Mouse (Mus musculus) liver, embryonic 14.5 days (tissue): ENCODE data around the gene Atp13a5. TPM values are rescaled to one million over a fixed set of nuclear protein-coding genes. Genes with fewer than 3 reads are reported as not detected.

Source experiments
- ATAC-seq: fragments of 200-750 bp; cut with Nextera tagmentation; 2 replicates; pipeline ENCODE4 v1.8.0; 2017; ENCODE audit warnings: moderate number of reproducible peaks, mild to moderate bottlenecking, moderate library complexity; ENCODE audit not compliant: insufficient read depth
- DNase-seq, 3 experiments: peaks; one replicate each; pipeline ENCODE4 v3.0.0-alpha.2; 2012 to 2013; ENCODE audit warnings: low read depth in 3 of 3, low spot score in 3 of 3
- H3K27ac ChIP-seq: fragments of 300-500 bp; sonication (generic); 2 replicates; pipeline ENCODE4 v1.5.1; 2014; ENCODE audit warnings: moderate library complexity, mild to moderate bottlenecking, control low read depth, inconsistent platforms
- H3K27me3 ChIP-seq: fragments of 300-500 bp; sonication (generic); 2 replicates; pipeline ENCODE4 v1.6.1; 2014; ENCODE audit warnings: mild to moderate bottlenecking, low read length, moderate library complexity; ENCODE audit not compliant: control insufficient read depth, insufficient read depth
- H3K36me3 ChIP-seq: fragments of 300-500 bp; sonication (generic); replicated peaks from 2 replicates; pipeline ENCODE4 v1.6.1; 2014; ENCODE audit warnings: low read depth; ENCODE audit not compliant: control insufficient read depth, insufficient read depth
- H3K4me1 ChIP-seq, 2 experiments: fragments of 200-500 bp in 1 of 2; fragments of 300-500 bp in 1 of 2; sonication (generic) in 1 of 2; replicated peaks; 2 replicates each; pipeline ENCODE4 v1.6.1; 2012 to 2014; ENCODE audit warnings: antibody characterized with exemption in 1 of 2, inconsistent platforms in 1 of 2, low read length in 1 of 2; ENCODE audit not compliant: control insufficient read depth in 2 of 2, insufficient read depth in 2 of 2
- H3K4me2 ChIP-seq: fragments of 300-500 bp; sonication (generic); 2 replicates; pipeline ENCODE4 v1.6.1; 2014; ENCODE audit warnings: low read depth, mild to moderate bottlenecking, control low read depth, moderate library complexity
- H3K4me3 ChIP-seq, 2 experiments: fragments of 200-500 bp in 1 of 2; fragments of 300-500 bp in 1 of 2; sonication (generic) in 1 of 2; 2 replicates each; pipeline ENCODE4 v1.5.1; 2012 to 2014; ENCODE audit warnings: low read depth in 2 of 2, low read length in 2 of 2, mild to moderate bottlenecking in 2 of 2, control low read depth in 1 of 2, inconsistent platforms in 1 of 2, moderate library complexity in 1 of 2; ENCODE audit not compliant: insufficient read depth in 1 of 2
- H3K9ac ChIP-seq: fragments of 300-500 bp; sonication (generic); replicated peaks from 2 replicates; pipeline ENCODE4 v1.6.1; 2014; ENCODE audit warnings: mild to moderate bottlenecking, control low read depth, moderate library complexity
- H3K9me3 ChIP-seq: fragments of 300-500 bp; sonication (generic); 2 replicates; pipeline ENCODE4 v1.6.1; 2016; ENCODE audit warnings: low read length, mixed read lengths; ENCODE audit not compliant: control insufficient read depth
- CTCF ChIP-seq: IDR thresholded peaks from 2 replicates; pipeline ENCODE4 v1.5.1; 2016; ENCODE audit warnings: antibody characterized with exemption, low read depth, control low read depth
- EP300 ChIP-seq: IDR thresholded peaks from 2 replicates; pipeline ENCODE4 v1.6.1; 2016; ENCODE audit warnings: antibody characterized with exemption, low read depth
- WGBS: fragments of 180-500 bp; shearing (Covaris S2); extraction: QIAGEN DNeasy Blood & Tissue Kit; methylation state at CpG from one replicate; pipeline ENCODE4 v1.1.7; 2014; ENCODE audit not compliant: insufficient replicate concordance; 5-methylcytosine and 5-hydroxymethylcytosine counted together
- polyA plus RNA-seq, 2 experiments: library from polyadenylated mRNA; depleted of rRNA in 1 of 2; stranded (reverse) in 1 of 2; unstranded in 1 of 2; fragments of >200 nt; fragmentation: Nextera tagmentation in 1 of 2; extraction: Ambion mirVana in 1 of 2; gene quantifications; 2 replicates each; pipeline versions ENCODE4 v1.2.1 to v1.2.3; 2012 to 2014

Gene Atp13a5
- polyA plus RNA-seq (2012; rRNA removed) = 0.01 TPM in 1 of 2 replicates, not detected in the other
- not detected in 2 replicates for polyA plus RNA-seq (2014; fragmentation: Nextera tagmentation; extraction: Ambion mirVana)

DNA sequence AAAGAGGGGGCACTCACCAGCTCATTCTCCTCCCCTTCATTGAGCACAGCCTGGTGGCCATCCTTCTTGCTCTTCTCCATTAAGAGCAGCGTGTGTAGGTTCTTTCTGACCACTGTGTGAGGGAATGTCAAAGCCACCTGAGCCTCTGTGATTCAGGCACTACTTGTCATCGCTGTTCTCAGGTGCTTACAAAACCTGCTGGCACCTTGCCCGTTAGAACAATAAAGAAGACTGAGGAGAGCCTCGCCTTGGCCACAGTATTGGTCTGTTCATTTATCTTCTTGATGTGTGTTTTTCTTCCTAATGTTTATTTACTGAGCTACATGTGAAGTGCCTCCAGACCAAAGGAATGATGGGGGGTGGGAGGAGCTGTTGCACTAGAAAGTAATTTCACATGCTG lies at the start of gene Atp13a5:
Atp13a5 (minus strand) TSS at position 275 of the 400 bp plus-strand sequence.
- Histone ChIP-seq H3K36me3 (no peaks in the 10 kb centered on the region), H3K4me1 (no peaks in the 10 kb centered on the region), H3K27ac (no peak within 1 kb of the TSS), H3K9ac (no peak within 1 kb of the TSS), H3K4me2 (no peak within 1 kb of the TSS), H3K4me3 (no peak within 1 kb of the TSS), H3K27me3 (no peaks in the 10 kb centered on the region), H3K9me3 (no peaks in the 10 kb centered on the region)
- DNase-seq (no peak), ATAC-seq (no peak)
- 41% methylated on average over 4 of the region's 4 CpGs for WGBS
- TF ChIP-seq CTCF = no peak
- TF ChIP-seq EP300 = no peak

DNA sequence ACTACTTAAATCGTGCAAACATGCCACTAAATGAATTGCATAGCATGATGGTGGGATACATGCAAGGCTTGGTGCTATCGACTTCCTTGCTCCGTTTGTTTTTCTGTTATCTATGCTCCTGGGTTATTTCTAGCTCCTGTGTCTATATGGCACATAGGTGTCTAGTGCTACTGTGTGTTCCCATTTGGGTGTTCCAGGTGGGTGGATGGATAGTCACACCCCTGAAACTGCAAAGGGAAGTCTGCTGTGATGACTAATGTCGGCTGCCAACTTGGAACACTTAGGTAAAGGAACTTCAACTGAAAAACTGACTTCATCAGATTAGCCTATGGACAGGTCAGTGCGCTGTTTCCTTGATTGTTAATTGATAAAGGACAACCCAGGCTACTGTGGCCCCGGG lies 36.3 kb upstream of the Atp13a5 start:
- Histone ChIP-seq H3K27ac (no peak overlapping the region), H3K4me3 (no peak overlapping the region), H3K4me2 (no peak overlapping the region), H3K4me1 (no peaks in the 10 kb centered on the region), H3K9ac (no peak overlapping the region), H3K27me3 (no peaks in the 10 kb centered on the region), H3K36me3 (no peaks in the 10 kb centered on the region), H3K9me3 (no peaks in the 10 kb centered on the region)
- 63% methylated on average over 6 of the region's 6 CpGs for WGBS
- DNase-seq (no peak), ATAC-seq (no peak)
- no peak for TF ChIP-seq EP300
- TF ChIP-seq CTCF = no peak

DNA sequence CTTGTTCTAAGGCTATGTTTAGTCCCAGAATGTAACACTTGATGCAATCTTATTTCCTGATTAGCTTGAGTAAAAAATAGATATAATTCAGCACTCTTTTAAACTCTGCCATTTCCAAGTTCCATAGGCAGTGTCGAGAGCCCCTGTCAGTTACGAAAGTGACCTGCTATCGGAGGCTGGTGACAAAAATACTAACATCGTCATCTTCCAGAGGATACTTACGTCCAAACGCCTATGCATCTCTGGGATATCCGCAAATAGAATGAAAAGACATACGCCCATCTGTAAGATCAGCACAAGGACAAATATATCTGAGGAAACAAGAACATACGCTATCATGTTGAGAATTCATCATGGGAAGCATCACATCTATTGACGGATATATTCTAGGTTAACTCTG lies 28.8 kb upstream of the Atp13a5 start:
- Histone ChIP-seq H3K27ac (no peak overlapping the region), H3K9me3 (no peaks in the 10 kb centered on the region), H3K4me2 (no peak overlapping the region), H3K27me3 (no peaks in the 10 kb centered on the region), H3K4me3 (no peak overlapping the region), H3K9ac (no peak overlapping the region), H3K4me1 (no peaks in the 10 kb centered on the region), H3K36me3 (no peaks in the 10 kb centered on the region)
- ATAC-seq = no peak
- DNase-seq = no peak
- WGBS = 79% methylated on average over 10 of the region's 10 CpGs
- TF ChIP-seq EP300 (no peak), CTCF (no peak)

DNA sequence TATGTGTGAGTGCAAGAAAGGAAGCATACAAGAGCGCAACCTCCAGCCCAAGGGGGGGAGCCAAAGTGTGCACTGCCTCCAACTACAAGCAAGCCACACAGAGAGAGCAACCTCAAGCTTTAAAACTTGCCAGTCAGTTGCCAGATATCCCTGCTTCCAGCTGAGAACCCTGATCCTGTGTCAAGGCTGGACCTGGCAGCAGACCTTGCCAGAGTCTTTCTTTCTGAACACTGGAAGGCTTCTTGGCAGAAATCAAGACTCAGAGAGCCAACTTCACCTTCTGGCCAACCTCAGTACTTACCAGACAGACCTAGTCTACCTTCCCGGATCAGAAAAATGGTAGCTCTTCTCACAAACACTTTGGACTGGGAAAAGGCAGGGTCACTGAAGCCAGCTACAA lies 20.5 kb upstream of the Atp13a5 start:
- TF ChIP-seq EP300 (no peak), CTCF (no peak)
- no peaks in the 10 kb centered on the region for H3K9me3 ChIP-seq
- no peaks in the 10 kb centered on the region for H3K36me3 ChIP-seq
- H3K27ac ChIP-seq = no peak overlapping the region
- DNase-seq (no peak), ATAC-seq (no peak)
- WGBS = 57% methylated on average over 2 of the region's 2 CpGs
- no peak overlapping the region for H3K4me3 ChIP-seq
- no peaks in the 10 kb centered on the region for H3K4me1 ChIP-seq
- no peaks in the 10 kb centered on the region for H3K27me3 ChIP-seq
- no peak overlapping the region for H3K9ac ChIP-seq
- H3K4me2 ChIP-seq = no peak overlapping the region

DNA sequence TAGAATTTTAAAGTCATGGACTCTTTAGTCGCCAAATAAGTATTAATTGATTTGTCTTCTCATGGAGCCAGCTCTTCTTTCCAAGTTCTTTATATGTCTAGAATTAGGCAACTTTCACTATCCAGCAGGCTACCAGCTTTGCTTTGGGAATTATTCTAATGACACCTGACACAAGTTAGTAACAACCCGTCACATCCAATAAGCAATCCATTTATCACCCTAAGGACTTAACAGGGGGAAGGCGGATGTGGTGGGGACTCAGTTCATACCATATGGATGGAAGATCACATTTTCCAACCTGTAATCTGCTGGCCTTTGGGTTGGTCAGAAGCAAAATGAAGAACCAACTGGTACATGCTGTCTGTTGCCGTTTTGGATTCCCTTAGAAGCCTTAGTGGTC lies 6.2 kb upstream of the Atp13a5 start:
- TF ChIP-seq EP300 (no peak), CTCF (no peak)
- no peak for ATAC-seq

More for the DNA sequence above, 6.2 kb upstream of the Atp13a5 start:
- no peak for DNase-seq
- no peak overlapping the region for H3K9ac ChIP-seq
- 58% methylated on average over 4 of the region's 4 CpGs for WGBS
- H3K36me3 ChIP-seq = no peaks in the 10 kb centered on the region
- H3K4me3 ChIP-seq = no peak overlapping the region
- no peaks in the 10 kb centered on the region for H3K27me3 ChIP-seq
- H3K9me3 ChIP-seq = no peaks in the 10 kb centered on the region
- no peak overlapping the region for H3K4me2 ChIP-seq
- no peak overlapping the region for H3K27ac ChIP-seq
- no peaks in the 10 kb centered on the region for H3K4me1 ChIP-seq
